Mouse (Mus musculus) thymus, postnatal 4 days (tissue): ENCODE results near the gene Mtor.
A peak's percentile ranks its signal among the peaks of the same experiment; 100 is the strongest.

Source experiments
- DNase-seq: peaks from one replicate; pipeline ENCODE4 v3.0.0; 2021

Gene Mtor

DNA sequence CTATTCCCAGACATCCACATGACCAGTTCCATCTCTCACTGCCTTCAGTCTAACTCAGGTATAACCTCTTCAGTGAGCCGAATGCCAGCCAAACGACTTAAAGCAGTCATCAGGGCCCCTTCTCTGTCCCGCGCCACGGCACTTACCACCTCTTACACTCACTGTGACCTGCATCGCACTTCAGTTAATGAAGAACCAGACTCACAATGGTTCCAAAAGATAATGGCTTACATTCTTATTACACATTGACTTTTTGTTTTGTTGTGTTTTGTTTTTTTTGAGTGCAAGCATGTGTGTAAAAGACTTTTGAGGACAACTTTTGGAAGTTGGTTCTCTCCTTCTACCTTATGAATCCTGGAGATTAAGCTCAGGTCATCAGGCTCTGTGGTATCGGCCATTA, 5.8 kb upstream of the Mtor start:
- DNase-seq = no peak

- DNase-seq = peak; percentile 83
Observed at GRCm38 (mm10) chr4:148444250-148444967, 4.0 kb upstream of the Mtor start, which contains the start of gene Ubiad1. TSS of gene Ubiad1 (minus strand) at chr4:148444771.

DNA sequence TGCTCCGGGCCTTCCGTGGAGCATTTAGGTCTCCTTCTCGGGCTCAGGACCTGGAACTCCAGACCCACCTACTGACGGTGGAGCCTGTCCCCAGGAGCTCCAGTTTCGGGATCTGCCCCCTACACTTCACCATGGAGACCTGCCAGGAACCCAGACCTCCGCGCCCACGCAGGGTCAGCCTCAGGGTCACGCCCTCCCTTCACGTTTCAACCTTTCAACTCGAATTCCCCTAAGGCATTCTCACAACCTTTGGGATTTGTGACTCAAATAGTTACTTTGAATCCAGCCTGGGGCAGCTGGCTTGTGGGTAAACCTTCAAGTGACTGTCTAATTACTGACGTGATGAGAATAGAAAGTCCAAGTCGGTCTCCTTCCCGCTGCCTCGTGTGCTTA, 438 bp downstream of the Mtor start:
- no peak for DNase-seq

DNA sequence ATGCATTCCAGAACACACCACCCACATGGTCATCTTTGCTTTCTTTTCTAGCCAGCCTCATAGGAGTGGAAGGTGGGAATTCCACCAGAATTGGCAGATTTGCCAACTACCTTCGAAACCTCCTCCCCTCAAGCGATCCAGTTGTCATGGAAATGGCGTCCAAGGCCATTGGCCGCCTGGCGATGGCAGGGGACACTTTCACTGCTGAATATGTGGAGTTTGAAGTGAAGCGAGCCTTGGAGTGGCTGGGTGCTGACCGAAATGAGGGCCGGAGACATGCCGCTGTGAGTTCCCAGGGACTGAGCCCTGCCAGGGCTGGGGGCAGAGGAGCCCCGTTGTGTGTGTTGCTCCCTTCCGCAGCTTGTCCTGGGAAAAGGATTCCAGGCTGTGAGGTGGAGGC, 5.3 kb downstream of the Mtor start:
- no peak for DNase-seq

DNA sequence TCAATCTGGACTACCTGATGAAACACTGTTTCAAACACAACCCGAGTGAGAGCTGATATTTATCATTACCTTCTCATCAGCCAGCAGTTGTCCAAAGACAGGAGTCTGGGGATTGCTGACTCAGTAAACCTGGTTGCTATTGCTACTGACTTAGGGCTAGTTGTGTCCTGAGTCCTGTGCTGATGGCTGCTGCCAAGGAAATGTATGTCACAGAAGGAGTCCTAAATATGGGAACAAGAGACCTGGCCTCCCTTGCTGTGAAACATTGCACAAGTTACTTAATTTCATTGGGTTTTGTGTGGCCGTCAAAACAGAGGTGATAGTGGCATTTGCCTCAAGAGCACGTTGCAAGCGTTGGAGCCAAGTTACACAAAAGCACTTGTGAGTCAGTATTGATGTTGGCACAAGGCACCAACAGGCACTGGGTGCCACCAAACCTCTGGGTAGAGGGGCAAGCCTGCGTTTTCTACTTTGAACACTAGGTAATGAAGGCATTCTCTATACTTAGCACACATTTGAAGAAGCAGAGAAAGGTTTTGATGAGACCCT, 7.1 kb downstream of the Mtor start:
- DNase-seq = no peak

- no peak for DNase-seq
Observed at GRCm38 (mm10) chr4:148460656-148461284, 12.4 kb downstream of the Mtor start.

DNA sequence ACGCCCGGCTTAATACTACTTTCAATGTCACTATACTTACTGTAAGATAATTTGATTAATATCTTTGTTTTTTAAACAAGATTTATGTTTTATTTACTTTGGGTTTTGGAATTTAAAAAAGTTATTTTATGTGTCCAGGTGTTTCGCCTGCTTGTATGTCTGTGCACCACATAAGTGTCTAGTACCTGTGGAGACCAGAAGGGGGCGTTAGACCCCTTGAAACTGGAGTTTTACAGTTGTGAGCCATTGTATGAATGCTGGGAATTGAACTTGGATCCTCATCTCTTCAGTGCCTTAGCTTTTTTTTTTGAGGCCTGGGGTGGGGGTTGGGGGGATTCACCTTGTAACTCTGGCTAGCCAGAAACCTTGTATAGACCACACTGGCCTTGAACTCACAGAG, 13.4 kb downstream of the Mtor start:
- no peak for DNase-seq

GRCm38 (mm10) chr4:148462717-148463116, 14.3 kb downstream of the Mtor start:
- DNase-seq = no peak

DNA sequence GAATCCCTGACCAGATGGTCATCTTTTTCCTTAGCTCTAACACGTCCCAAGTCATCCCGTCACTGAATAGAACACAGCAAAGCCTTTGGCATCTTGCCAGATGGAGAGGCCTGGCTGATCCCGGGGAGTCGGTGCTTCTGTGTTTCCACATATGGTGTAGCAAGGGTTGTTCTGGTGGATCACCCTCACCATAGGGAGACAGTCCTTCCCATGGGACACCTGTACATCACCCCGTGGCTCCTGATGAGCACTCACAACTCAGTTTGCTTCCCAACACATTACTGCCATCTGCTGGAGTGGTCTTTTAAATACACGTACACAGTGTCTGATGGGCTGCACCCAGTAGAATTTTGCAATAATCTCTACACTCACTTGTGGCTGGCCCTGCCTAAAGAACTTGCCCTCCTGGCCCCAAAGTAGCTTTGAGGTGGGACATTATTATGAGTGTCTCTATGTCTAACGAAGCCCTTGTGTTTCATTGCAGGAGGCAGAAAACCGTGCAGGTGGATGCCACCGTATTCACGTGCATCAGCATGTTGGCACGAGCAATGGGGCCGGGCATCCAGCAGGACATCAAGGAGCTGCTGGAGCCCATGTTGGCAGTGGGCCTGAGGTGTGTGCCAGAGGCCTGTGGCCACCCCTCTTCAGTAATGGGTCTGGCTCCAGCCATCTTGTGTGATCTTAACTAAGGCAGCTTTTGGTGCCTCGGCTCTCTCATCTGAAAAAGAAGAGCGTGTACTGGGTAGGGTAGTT, 15.0 kb downstream of the Mtor start:
- no peak for DNase-seq

DNA sequence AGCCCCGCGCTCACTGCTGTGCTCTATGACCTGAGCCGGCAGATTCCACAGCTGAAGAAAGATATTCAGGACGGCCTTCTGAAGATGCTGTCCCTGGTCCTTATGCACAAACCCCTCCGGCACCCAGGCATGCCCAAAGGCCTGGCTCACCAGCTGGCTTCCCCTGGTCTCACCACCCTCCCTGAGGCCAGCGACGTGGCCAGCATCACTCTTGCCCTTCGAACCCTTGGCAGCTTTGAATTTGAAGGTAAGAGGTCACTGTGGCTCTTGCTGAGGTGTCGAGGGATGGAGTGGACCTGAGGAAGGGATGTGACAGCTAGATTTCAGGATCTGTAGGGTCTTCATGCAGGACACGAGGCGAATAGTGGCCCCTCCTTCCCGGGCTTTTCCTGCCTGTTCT, 15.9 kb downstream of the Mtor start:
- DNase-seq = no peak

DNA sequence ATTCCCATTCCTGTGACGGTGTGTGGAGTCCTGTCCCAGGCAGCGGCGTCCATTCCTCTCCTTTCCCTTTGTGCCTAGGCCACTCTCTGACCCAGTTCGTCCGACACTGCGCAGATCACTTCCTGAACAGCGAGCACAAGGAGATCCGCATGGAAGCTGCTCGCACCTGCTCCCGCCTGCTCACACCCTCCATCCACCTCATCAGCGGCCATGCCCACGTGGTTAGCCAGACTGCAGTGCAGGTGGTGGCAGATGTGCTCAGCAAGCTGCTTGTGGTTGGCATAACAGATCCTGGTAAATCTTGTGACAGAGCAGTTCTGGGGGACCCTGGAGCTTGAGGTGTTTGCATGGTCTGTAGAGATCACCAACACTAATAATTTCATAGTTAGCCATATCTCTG, 16.5 kb downstream of the Mtor start:
- no peak for DNase-seq

GRCm38 (mm10) chr4:148466511-148467079, 18.2 kb downstream of the Mtor start:
- DNase-seq = no peak

DNA sequence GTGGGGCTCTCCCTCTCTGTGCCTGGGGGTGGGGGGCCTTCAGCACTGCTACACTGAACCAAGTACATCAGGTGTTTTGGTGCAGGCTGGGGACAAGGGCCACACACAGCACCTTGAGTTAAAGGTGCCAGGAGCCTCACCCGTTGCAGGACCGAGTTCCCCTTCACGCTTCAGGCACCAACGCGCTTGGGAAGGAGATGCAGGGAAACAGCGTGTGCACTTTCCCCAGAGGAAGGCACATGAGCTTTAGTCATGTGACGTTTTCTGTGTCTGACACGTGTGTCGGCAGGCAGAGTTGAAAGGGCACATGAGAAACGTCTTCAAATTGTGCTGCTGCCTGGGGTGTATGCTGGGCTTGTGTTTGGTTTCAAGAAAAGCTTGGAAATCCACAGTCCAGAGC, 20.0 kb downstream of the Mtor start:
- no peak for DNase-seq

DNA sequence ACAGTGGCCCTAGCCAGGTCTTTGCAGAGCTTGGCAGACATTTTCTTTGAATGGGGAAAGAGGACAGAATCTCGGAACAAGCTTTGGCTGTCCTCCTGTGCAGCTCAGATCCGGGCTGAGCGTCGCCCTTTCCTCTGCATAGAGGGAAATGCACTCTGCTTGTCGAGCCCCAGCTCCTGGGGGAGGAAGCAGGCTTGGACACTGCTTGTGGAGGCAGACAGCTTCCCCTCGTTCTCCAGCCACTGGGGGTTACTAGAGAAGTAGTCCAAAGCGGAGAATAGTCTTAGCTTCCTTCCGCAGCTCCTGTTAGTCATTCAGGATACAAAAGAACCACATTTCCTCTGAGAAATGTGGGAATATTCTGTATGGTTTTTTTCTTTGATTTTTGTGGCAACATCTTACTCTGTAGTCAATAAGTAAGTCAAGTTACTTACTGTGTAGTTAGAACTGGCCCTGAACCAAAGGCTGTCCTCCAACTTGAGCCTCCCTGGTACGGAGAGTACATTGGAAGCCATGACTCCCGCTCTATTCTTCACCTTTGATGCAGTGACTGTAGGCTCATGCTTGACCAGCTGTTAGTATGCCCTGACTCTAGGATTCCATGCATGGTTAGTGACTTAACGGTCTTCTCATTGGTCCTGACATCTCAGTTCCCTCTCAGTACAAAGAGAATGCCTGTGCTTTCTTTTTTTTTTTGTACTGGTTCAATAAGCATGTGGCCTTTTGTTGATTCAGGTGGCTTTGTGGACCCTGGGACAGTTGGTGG, 21.3 kb downstream of the Mtor start:
- DNase-seq = no peak

- no peak for DNase-seq
Observed at GRCm38 (mm10) chr4:148471363-148471806, 23.0 kb downstream of the Mtor start.

GRCm38 (mm10) chr4:148472436-148473174, 24.2 kb downstream of the Mtor start:
- no peak for DNase-seq

DNA sequence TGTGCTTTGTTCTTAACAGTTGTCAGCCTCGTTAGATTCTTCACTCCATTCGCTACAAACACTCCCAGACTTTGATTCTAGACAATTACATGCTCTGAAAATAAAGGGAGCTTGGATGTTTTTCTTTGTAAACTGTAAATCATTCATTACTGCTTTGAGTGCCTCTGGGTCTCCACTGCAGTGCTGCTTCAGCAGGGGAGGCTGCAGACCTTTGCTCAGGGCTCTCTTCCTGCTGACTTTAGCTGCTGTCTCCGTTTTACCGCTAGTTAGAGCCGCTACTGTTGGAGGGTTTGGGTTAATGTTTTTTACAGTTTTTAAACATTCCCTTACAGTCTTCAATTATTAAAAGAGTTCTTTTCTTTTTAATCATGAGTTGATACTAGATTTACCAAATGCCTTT, 25.1 kb downstream of the Mtor start:
- no peak for DNase-seq

DNA sequence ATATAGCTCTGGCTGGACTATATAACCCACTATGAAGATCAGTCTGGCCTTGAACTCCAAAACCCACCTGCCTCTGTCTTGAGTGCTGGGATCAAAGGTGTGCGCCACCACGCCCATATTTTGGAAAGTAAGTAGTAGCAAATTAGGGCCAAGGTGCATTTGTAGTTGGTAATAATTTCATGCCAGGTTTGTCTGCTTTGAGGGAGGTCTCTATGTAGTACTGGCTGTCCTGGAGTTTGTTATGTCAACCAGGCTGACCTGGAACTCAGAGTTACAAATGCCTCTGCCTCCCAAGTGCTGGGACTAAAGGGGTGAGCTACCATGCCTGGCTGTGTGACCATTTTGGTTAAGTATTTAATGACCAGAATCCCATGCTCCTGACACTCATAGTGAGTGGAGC, 31.8 kb downstream of the Mtor start:
- no peak for DNase-seq

- no peak for DNase-seq
Observed at GRCm38 (mm10) chr4:148481557-148482168, 33.3 kb downstream of the Mtor start.

DNA sequence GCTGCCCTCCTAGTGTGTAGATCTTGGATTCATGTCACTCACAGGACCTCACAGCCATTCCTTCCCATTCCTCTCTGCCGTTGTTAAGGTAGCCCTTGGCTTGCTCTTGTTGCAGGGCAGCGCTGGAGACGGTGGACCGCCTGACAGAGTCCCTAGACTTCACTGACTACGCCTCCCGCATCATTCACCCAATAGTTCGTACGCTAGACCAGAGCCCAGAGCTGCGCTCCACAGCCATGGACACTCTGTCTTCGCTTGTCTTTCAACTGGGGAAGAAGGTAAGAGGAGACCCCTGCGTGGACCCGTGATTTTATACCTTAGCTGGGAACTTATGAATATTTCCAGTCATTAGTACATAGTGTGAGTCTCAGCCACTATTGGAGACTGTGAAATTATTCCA, 36.1 kb downstream of the Mtor start:
- DNase-seq = no peak

- no peak for DNase-seq
Observed at GRCm38 (mm10) chr4:148487841-148488240, 39.4 kb downstream of the Mtor start.
